Mouse (Mus musculus): ENCODE data around the gene Inka2. TPM values are rescaled to one million over a fixed set of nuclear protein-coding genes. Genes with fewer than 3 reads are reported as not detected.

The Inka2 gene
- polyA plus RNA-seq, 1 experiment from 2014 or later = 3.9 TPM

DNA sequence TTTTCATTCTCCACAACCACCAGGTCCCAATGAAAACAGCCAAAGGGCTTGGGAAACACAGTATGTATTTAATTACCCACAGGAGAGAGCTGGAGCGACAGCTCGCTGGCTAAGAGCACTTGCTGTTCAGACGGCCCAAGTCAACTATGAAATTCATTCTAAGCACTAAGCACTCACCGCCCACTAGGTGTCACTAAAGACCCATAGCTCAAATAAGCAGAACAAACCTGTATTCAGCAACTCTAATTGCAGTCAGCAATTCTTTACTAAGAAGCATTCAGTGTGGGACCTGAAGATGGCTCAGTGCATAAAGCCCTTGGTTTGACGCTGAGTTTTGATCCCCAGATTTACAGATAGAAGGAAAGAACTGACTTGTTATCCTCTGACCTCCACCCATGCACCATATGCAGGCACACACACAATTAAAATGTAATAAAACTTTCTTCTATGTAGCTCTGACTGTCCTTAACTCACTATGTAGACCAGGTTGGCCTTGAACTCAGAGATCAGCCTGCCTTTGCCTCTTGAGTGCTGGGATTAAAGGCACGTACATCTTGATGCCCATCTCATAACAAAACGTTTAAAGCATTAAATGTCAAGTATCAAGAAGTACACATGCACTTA, 29.7 kb upstream of the Inka2 start:
- Histone ChIP-seq H3K4me1 (replicated peaks; ENCODE audit: control insufficient read depth, insufficient read depth, low read length) (no peaks in the 10 kb centered on the region), H3K9me3 (ENCODE audit: control insufficient read depth, low read length) (no peaks in the 10 kb centered on the region), H3K27me3 (replicated peaks; ENCODE audit: control insufficient read depth, insufficient read depth, low read length) (no peaks in the 10 kb centered on the region), H3K4me3 (replicated peaks; ENCODE audit: low read length) (no peak overlapping the region), H3K4me2 (ENCODE audit: low read length) (no peak overlapping the region), H3K36me3 (ENCODE audit: control insufficient read depth, insufficient read depth) (peaks cover 12% of the 10 kb centered on the region; the same call in 1 of the 2 replicates), H3K9ac (replicated peaks; ENCODE audit: low read depth, low read length) (no peak overlapping the region), H3K27ac (ENCODE audit: low read length) (no peak overlapping the region)
- WGBS = 19% methylated on average over 7 of the region's 7 CpGs
- peak; percentile 93 for ATAC-seq

DNA sequence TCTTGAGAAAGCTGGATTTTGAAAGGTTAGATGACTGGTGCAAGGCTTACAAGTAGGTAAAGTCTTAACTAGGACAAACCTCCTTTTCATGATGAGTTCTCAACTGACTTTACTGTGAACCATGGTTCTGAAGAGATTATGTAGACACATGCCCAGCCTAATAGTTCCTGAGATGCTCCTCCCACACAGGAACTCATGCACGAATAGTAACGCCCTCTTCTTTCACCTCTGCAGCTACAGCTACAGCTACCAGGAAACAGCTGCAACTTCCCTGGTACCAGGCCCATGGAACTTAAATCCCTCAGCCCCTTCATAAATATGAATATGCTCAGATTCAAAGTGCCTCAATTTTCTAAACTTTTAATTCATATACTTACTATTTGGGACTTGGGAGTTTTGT, 28.5 kb upstream of the Inka2 start:
- WGBS = 20% methylated on average over 2 of the region's 2 CpGs

DNA sequence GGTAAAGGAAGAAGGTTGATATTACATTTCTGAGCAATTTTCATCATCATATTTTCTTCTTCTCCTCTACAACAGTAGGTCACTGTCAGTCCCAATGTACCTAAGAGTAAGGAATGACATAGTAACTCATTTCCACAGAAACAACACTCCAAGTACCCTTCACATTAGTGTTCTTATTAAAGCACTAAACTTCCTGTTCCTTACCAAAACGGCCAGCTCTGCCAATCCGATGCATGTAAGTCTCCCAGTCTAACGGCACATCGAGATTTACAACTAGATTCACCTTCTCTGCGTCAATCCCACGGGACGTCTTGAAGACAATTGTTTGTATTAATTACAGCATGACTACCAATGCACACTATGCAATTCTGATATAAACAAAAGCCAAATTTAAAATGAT, 24.1 kb upstream of the Inka2 start:
- WGBS = 93% methylated on average over 7 of the region's 7 CpGs
- no peak overlapping the region for H3K9ac ChIP-seq (replicated peaks; ENCODE audit: low read depth, low read length)
- no peaks in the 10 kb centered on the region for H3K9me3 ChIP-seq (ENCODE audit: control insufficient read depth, low read length)
- H3K4me1 ChIP-seq (replicated peaks; ENCODE audit: control insufficient read depth, insufficient read depth, low read length) = no peaks in the 10 kb centered on the region
- peaks cover 23% of the 10 kb centered on the region for H3K36me3 ChIP-seq (ENCODE audit: control insufficient read depth, insufficient read depth)
- H3K4me3 ChIP-seq (replicated peaks; ENCODE audit: low read length) = no peak overlapping the region
- no peak overlapping the region for H3K27ac ChIP-seq (ENCODE audit: low read length)
- H3K27me3 ChIP-seq (replicated peaks; ENCODE audit: control insufficient read depth, insufficient read depth, low read length) = no peaks in the 10 kb centered on the region
- H3K4me2 ChIP-seq (ENCODE audit: low read length) = no peak overlapping the region
- ATAC-seq = no peak

More for the DNA sequence above, 28.5 kb upstream of the Inka2 start:
- Histone ChIP-seq H3K4me2 (ENCODE audit: low read length) (no peak overlapping the region), H3K27ac (ENCODE audit: low read length) (no peak overlapping the region), H3K9ac (replicated peaks; ENCODE audit: low read depth, low read length) (no peak overlapping the region), H3K27me3 (replicated peaks; ENCODE audit: control insufficient read depth, insufficient read depth, low read length) (no peaks in the 10 kb centered on the region), H3K4me3 (replicated peaks; ENCODE audit: low read length) (no peak overlapping the region), H3K9me3 (ENCODE audit: control insufficient read depth, low read length) (no peaks in the 10 kb centered on the region), H3K36me3 (ENCODE audit: control insufficient read depth, insufficient read depth) (peaks cover 14% of the 10 kb centered on the region; the same call in 1 of the 2 replicates), H3K4me1 (replicated peaks; ENCODE audit: control insufficient read depth, insufficient read depth, low read length) (no peaks in the 10 kb centered on the region)
- no peak for ATAC-seq

DNA sequence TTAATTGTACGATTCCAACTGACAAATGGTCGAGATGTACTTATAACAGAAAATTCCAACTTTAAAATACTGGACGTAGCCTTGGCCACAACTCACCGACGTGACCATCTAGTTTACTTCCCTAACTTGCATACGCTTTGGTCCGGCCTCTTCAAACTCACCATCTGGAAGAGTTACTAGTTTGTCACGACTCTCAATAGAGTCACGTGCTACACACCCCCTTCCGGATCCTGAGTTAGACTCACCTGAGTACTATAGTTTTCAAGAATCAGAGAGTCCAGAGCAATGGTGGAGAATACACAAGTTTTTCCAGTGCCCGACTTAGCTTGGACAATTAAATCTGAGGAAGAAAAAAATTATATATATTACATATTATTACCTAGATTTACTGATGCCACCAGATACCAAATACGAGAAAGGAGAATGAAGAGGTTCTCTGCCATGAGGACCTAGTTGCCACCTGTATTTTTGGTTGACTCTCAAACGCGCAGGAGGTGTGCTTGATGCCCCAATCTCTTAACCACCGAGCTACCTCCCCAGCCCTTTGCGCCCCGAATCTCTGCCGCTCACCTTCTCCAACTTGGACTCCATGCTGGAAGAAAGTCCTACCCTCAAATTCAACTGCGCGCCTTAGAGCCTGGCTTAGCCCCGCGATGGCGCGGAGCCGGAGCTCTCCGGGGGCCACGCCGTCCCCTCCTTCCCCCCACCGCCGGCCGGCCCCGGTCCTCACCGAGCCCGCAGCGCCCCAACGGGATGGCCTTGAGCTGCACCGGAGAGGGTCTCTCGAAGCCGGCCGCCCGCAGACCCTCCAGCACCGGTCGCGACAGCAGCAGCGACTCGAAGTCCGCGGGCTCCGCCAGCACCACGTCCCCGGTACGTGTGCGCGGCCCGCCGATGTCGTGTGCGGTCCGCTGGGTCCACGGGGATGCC, 17.7 kb upstream of the Inka2 start:
- Histone ChIP-seq H3K4me1 (replicated peaks; ENCODE audit: control insufficient read depth, insufficient read depth, low read length) (peaks cover 13% of the 10 kb centered on the region), H3K4me2 (ENCODE audit: low read length) (peak overlapping the region; percentile 72), H3K4me3 (replicated peaks; ENCODE audit: low read length) (peak overlapping the region; percentile 83), H3K27me3 (replicated peaks; ENCODE audit: control insufficient read depth, insufficient read depth, low read length) (no peaks in the 10 kb centered on the region), H3K27ac (ENCODE audit: low read length) (peak overlapping the region; percentile 60; the same call in 1 of the 2 replicates), H3K36me3 (ENCODE audit: control insufficient read depth, insufficient read depth) (peaks cover 5% of the 10 kb centered on the region), H3K9ac (replicated peaks; ENCODE audit: low read depth, low read length) (peak overlapping the region; percentile 90), H3K9me3 (ENCODE audit: control insufficient read depth, low read length) (no peaks in the 10 kb centered on the region)
- ATAC-seq = no peak; the same call in 1 of the 2 replicates
- 8% methylated on average over 60 of the region's 60 CpGs for WGBS

DNA sequence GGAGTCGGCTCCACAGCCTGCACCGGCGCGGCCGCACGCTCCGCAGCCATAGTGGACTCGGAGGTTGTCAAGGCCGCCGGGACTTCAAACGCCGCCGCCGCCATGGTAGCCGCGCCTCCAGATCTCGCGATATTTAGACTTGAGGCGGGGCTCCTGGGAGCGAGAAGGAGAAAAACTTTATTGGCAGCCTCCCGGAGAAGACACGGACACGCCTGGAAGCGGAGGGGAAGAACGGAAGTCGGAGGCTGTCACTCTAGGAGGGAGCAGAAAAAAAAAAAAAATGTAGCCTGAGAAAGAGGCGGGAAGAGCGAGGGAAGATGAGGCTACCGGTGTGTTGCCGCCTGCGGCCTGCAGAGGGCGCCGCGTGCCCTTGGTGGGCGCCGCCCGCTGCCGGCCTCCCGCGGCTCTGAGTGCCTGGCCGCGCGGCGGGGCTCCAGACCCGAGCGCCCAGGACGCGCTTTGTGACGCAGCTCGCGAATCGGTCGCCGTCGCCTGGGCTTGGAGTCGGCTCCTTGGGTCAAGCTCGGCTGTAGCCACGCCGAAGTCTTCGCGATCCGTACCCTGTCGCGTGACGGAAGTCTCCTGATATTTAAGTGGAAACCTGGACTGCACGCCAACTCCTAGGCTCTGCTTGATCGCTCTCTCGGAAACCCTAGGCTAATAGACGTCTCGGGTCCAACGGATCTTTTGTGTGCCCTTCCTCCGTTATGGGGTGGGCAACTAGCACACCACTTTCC, 16.9 kb upstream of the Inka2 start, which contains the start of gene Ddx20:
Gene Ddx20, minus strand, starts transcription at position 251 of the 737 bp plus-strand sequence.
- peak within 1 kb of the TSS; percentile 83 for H3K4me3 ChIP-seq (replicated peaks; ENCODE audit: low read length)
- peak within 1 kb of the TSS; percentile 72 for H3K4me2 ChIP-seq (ENCODE audit: low read length)
- peak; percentile 97 for ATAC-seq
- H3K27me3 ChIP-seq (replicated peaks; ENCODE audit: control insufficient read depth, insufficient read depth, low read length) = no peaks in the 10 kb centered on the region
- under 1% methylated on average over 72 of the region's 72 CpGs for WGBS
- H3K4me1 ChIP-seq (replicated peaks; ENCODE audit: control insufficient read depth, insufficient read depth, low read length) = peaks cover 13% of the 10 kb centered on the region
- H3K27ac ChIP-seq (ENCODE audit: low read length) = peak within 1 kb of the TSS; percentile 88
- peak within 1 kb of the TSS; percentile 90 for H3K9ac ChIP-seq (replicated peaks; ENCODE audit: low read depth, low read length)
- H3K36me3 ChIP-seq (ENCODE audit: control insufficient read depth, insufficient read depth) = peaks cover 5% of the 10 kb centered on the region
- no peaks in the 10 kb centered on the region for H3K9me3 ChIP-seq (ENCODE audit: control insufficient read depth, low read length)

DNA sequence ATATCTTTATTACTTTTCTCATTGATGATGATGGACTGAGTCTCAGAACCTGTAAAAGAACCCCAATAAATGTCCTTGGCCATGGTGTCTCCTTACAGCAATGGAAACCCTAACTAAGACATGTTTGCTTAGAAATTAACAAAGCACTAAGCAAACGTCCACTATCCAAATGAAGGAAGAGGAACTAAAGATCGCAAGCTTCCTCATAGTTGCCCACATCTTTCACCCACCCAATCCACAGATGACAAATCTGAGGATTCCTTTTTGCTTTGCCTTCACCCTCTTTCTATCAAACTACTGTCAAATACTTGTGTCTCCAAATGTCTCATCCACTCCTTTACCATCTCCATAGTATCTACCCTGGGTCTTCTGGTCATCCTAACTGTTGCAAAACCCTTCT, 15.9 kb upstream of the Inka2 start:
- no peak overlapping the region for H3K4me2 ChIP-seq (ENCODE audit: low read length)
- H3K27me3 ChIP-seq (replicated peaks; ENCODE audit: control insufficient read depth, insufficient read depth, low read length) = no peaks in the 10 kb centered on the region

DNA sequence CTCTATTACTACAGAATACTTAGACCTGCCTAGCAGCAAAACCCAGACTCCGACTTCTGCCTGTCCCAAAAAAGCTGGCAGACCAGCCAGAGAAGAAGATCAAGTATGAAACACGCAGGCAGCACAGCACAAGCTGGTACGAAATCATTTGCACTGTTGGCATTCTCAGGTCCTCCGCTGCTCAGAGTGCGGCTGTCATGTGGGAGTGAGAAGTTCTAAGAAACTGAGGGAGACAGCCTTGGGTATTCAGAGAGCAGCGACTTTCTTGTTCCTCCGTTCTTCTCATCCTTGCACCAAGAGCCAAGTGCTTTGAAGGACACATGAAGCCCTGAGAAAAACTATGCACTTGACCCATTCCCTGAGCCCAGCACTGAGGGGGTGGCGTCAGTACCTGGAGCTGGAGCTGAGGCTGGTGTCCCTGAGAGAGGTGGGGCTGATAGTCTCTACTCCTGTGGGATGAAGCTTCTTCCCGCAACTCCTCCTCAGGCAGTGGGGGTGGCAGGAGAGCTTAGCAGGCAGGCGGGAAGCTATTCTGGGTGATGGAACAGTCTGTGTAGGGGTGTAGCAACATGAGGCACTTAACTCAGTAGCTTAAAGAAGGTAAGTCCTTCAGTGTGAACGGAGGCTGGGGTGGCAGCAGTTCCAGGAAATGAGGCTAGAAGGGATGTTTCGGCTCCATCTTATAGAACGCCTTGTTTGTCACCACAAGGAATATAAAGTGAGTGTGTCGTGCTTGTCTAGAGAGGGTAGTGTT, 10.9 kb upstream of the Inka2 start:
- 78% methylated on average over 14 of the region's 14 CpGs for WGBS
- Histone ChIP-seq H3K27me3 (replicated peaks; ENCODE audit: control insufficient read depth, insufficient read depth, low read length) (no peaks in the 10 kb centered on the region), H3K9ac (replicated peaks; ENCODE audit: low read depth, low read length) (no peak overlapping the region), H3K27ac (ENCODE audit: low read length) (no peak overlapping the region), H3K36me3 (ENCODE audit: control insufficient read depth, insufficient read depth) (no peaks in the 10 kb centered on the region), H3K4me2 (ENCODE audit: low read length) (no peak overlapping the region), H3K4me1 (replicated peaks; ENCODE audit: control insufficient read depth, insufficient read depth, low read length) (peaks cover 17% of the 10 kb centered on the region), H3K9me3 (ENCODE audit: control insufficient read depth, low read length) (no peaks in the 10 kb centered on the region), H3K4me3 (replicated peaks; ENCODE audit: low read length) (no peak overlapping the region)
- no peak for ATAC-seq

More for the DNA sequence above, 15.9 kb upstream of the Inka2 start:
- H3K4me3 ChIP-seq (replicated peaks; ENCODE audit: low read length) = no peak overlapping the region
- WGBS = 94% methylated on average over 2 of the region's 2 CpGs
- H3K36me3 ChIP-seq (ENCODE audit: control insufficient read depth, insufficient read depth) = no peaks in the 10 kb centered on the region
- no peaks in the 10 kb centered on the region for H3K9me3 ChIP-seq (ENCODE audit: control insufficient read depth, low read length)
- H3K27ac ChIP-seq (ENCODE audit: low read length) = no peak overlapping the region
- no peak overlapping the region for H3K9ac ChIP-seq (replicated peaks; ENCODE audit: low read depth, low read length)
- no peak for ATAC-seq
- peaks cover 13% of the 10 kb centered on the region for H3K4me1 ChIP-seq (replicated peaks; ENCODE audit: control insufficient read depth, insufficient read depth, low read length)

DNA sequence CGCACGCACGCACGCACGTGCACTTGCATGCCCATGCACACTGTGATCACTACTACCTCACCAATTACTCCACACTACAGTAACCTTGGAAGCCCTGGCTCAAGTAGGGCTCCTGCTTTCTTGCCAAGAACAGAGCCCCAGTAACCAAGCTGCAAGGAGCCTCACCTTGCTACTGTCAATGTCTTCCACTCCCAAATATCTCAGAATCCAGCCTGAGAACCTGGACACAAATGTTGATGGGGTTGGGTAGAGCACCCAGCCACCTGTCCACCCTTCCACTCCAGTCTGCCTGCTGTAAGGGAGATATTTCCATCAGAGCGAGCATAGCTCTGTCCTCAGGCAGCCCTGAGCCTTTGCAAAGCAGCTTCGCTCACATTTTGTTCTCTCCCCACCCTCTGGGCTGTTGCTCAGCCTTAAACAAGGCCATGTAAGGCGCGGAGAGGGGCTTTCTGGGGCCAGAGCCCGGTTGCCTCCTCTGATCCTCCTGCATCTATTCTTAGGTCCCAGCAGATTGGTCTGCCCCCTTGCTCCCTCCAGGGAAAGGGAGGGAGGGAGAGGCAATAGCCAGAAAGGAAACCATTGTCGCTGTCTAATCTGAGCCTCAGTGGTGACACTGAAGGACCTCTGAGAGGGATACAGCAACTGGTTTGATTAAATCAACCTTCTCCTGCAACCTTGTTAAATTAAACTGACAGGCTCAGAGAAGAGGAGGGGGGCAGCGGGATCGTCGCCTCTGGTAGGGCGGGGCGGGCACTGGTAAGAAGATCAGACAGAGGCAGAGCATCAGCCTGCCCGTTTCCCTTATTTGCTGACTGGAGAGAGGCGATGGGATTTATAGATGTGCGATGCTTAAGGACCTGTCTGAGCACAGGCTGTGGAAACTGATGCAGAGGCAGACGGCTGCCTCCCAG, 8.7 kb upstream of the Inka2 start:
- Histone ChIP-seq H3K27ac (ENCODE audit: low read length) (no peak overlapping the region), H3K9ac (replicated peaks; ENCODE audit: low read depth, low read length) (peak overlapping the region; percentile 0), H3K36me3 (ENCODE audit: control insufficient read depth, insufficient read depth) (no peaks in the 10 kb centered on the region), H3K27me3 (replicated peaks; ENCODE audit: control insufficient read depth, insufficient read depth, low read length) (no peaks in the 10 kb centered on the region), H3K9me3 (ENCODE audit: control insufficient read depth, low read length) (no peaks in the 10 kb centered on the region), H3K4me1 (replicated peaks; ENCODE audit: control insufficient read depth, insufficient read depth, low read length) (peaks cover 17% of the 10 kb centered on the region), H3K4me3 (replicated peaks; ENCODE audit: low read length) (no peak overlapping the region), H3K4me2 (ENCODE audit: low read length) (peak overlapping the region; percentile 25)
- WGBS = 19% methylated on average over 20 of the region's 20 CpGs
- ATAC-seq = peak; percentile 61

Measured in forebrain, embryonic 16.5 days (tissue).